Mouse (Mus musculus) CH12.LX (cell line): ENCODE measurements around the gene Fuom.

Source experiments
- BHLHE40 ChIP-seq: IDR thresholded peaks from 2 replicates; pipeline ENCODE4 v1.6.1; 2011; ENCODE audit warnings: mild to moderate bottlenecking, low read depth, low read length, improper control_type of control experiment
- CTCF ChIP-seq, 2 experiments: IDR thresholded peaks in 1 of 2; conservative IDR thresholded peaks in 1 of 2; 2 replicates each; pipeline ENCODE4 v1.5.1; 2011 to 2012; ENCODE audit warnings: low read depth in 2 of 2, low read length in 2 of 2, improper control_type of control experiment in 1 of 2, inconsistent platforms in 1 of 2, mild to moderate bottlenecking in 1 of 2, moderate library complexity in 1 of 2
- EP300 ChIP-seq: IDR thresholded peaks from 2 replicates; pipeline ENCODE4 v1.6.1; 2011; ENCODE audit warnings: low read length, improper control_type of control experiment
- GABPA ChIP-seq: IDR thresholded peaks from 2 replicates; pipeline ENCODE4 v1.6.1; 2012; ENCODE audit warnings: low read depth, low read length, improper control_type of control experiment, inconsistent platforms; ENCODE audit not compliant: insufficient replicate concordance
- MEF2A ChIP-seq: IDR thresholded peaks from 2 replicates; pipeline ENCODE4 v1.6.1; 2014; ENCODE audit warnings: low read depth, mild to moderate bottlenecking, inconsistent platforms, low read length, improper control_type of control experiment, borderline replicate concordance
- POLR2A ChIP-seq: IDR thresholded peaks from 2 replicates; pipeline ENCODE4 v1.6.1; 2011; ENCODE audit warnings: low read depth, mild to moderate bottlenecking, improper control_type of control experiment, low read length
- SMC3 ChIP-seq: IDR thresholded peaks from 2 replicates; pipeline ENCODE4 v1.6.1; 2011; ENCODE audit warnings: low read depth, low read length, improper control_type of control experiment
- USF1 ChIP-seq: IDR thresholded peaks from 2 replicates; pipeline ENCODE4 v1.6.1; 2014; ENCODE audit warnings: low read depth, mild to moderate bottlenecking, inconsistent platforms, low read length, improper control_type of control experiment
- ZC3H11A ChIP-seq: IDR thresholded peaks from 2 replicates; pipeline ENCODE4 v1.6.1; 2012; ENCODE audit warnings: low read depth, mild to moderate bottlenecking, inconsistent platforms, low read length, improper control_type of control experiment
- ZMIZ1 ChIP-seq: IDR thresholded peaks from 2 replicates; pipeline ENCODE4 v1.6.1; 2012; ENCODE audit warnings: low read depth, mild to moderate bottlenecking, inconsistent platforms, low read length, improper control_type of control experiment

DNA sequence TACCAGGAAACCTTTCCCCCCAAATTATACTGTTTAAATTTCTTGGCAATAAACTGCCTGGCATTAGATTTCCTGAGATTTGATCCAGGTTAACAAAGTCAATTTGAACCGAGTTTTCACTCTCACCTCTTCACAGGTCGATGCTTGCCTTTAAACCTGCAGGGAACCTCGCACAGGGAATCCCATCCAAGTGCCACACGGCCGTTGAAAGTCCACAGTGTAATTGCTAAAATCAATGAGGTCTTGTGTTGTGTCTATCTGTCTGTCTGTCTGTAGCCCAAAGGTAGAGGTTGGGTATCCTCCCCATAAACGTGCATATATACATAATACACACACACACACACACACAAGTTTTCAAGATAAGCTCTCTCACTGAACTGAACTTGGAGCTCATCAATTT lies 34.8 kb downstream of the Fuom start:
- TF ChIP-seq ZC3H11A, result no peak
- TF ChIP-seq BHLHE40, result no peak
- TF ChIP-seq CTCF (conservative IDR thresholded peaks at IDR 0.05 in 1 of 2, IDR thresholded peaks at IDR 0.05 in 1 of 2; ENCODE audit: low read depth in 2 of 2, low read length in 2 of 2), result no peak
- TF ChIP-seq USF1, result no peak
- TF ChIP-seq ZMIZ1, result no peak
- TF ChIP-seq POLR2A, result no peak
- no peak for TF ChIP-seq GABPA
- TF ChIP-seq EP300, result no peak
- no peak for TF ChIP-seq MEF2A
- no peak for TF ChIP-seq SMC3
